Mouse (Mus musculus) heart, embryonic 16.5 days (tissue): ENCODE measurements at regions not wholly inside any gene's neighbourhood (a gene's known extent, or its start where the extent isn't known, plus 50 kb on each side); places are given as distances from the start of the nearest gene placed in this dataset.

Experiments
- ATAC-seq: fragments of 200-750 bp; cut with Nextera tagmentation; replicated peaks from 2 replicates; pipeline ENCODE4 v1.8.0; 2017; ENCODE audit warnings: moderate number of reproducible peaks; ENCODE audit not compliant: insufficient read depth, low FRiP score; ENCODE audit errors: extremely low read depth
- H3K27ac ChIP-seq: fragments of 300-500 bp; sonication (generic); 2 replicates; pipeline ENCODE4 v1.5.1; 2014; ENCODE audit warnings: mild to moderate bottlenecking, low read length, control low read depth, moderate library complexity
- H3K27me3 ChIP-seq: fragments of 300-500 bp; sonication (generic); 2 replicates; pipeline ENCODE4 v1.6.1; 2014; ENCODE audit warnings: low read length, mixed read lengths; ENCODE audit not compliant: control insufficient read depth, insufficient read depth
- H3K36me3 ChIP-seq: fragments of 300-500 bp; sonication (generic); 2 replicates; pipeline ENCODE4 v1.6.1; 2014; ENCODE audit not compliant: control insufficient read depth, insufficient read depth
- H3K4me1 ChIP-seq: fragments of 300-500 bp; sonication (generic); 2 replicates; pipeline ENCODE4 v1.6.1; 2014; ENCODE audit warnings: low read length, mixed read lengths; ENCODE audit not compliant: control insufficient read depth, insufficient read depth
- H3K4me2 ChIP-seq: fragments of 300-500 bp; sonication (generic); 2 replicates; pipeline ENCODE4 v1.6.1; 2014; ENCODE audit warnings: low read depth, mild to moderate bottlenecking, control low read depth, low read length
- H3K4me3 ChIP-seq: fragments of 300-500 bp; sonication (generic); 2 replicates; pipeline ENCODE4 v1.5.1; 2014; ENCODE audit warnings: mild to moderate bottlenecking, control low read depth, low read length
- H3K9ac ChIP-seq: fragments of 300-500 bp; sonication (generic); 2 replicates; pipeline ENCODE4 v1.6.1; 2014; ENCODE audit warnings: low read length, control low read depth
- H3K9me3 ChIP-seq: fragments of 300-500 bp; sonication (generic); replicated peaks from 2 replicates; pipeline ENCODE4 v1.6.1; 2016; ENCODE audit warnings: low read length; ENCODE audit not compliant: control insufficient read depth
- WGBS: fragments of 180-500 bp; shearing (Covaris S2); extraction: QIAGEN DNeasy Blood & Tissue Kit; methylation state at CpG from one replicate; pipeline ENCODE4 v1.1.7; 2014; 5-methylcytosine and 5-hydroxymethylcytosine counted together

GRCm38 (mm10) chr13:107619430-107619927, 424.8 kb upstream of the Smim15 start:
- no peaks in the 10 kb centered on the region for H3K9me3 ChIP-seq
- peaks cover 5% of the 10 kb centered on the region; the same call in 1 of the 2 replicates for H3K4me1 ChIP-seq
- H3K9ac ChIP-seq: no peak overlapping the region; the same call in 1 of the 2 replicates
- H3K4me3 ChIP-seq: no peak overlapping the region
- ATAC-seq: no peak
- H3K27ac ChIP-seq: no peak overlapping the region
- no peaks in the 10 kb centered on the region for H3K27me3 ChIP-seq
- 24% methylated on average over 9 of the region's 9 CpGs for WGBS
- no peaks in the 10 kb centered on the region for H3K36me3 ChIP-seq
- peak overlapping the region; percentile 14; the same call in 1 of the 2 replicates for H3K4me2 ChIP-seq

DNA sequence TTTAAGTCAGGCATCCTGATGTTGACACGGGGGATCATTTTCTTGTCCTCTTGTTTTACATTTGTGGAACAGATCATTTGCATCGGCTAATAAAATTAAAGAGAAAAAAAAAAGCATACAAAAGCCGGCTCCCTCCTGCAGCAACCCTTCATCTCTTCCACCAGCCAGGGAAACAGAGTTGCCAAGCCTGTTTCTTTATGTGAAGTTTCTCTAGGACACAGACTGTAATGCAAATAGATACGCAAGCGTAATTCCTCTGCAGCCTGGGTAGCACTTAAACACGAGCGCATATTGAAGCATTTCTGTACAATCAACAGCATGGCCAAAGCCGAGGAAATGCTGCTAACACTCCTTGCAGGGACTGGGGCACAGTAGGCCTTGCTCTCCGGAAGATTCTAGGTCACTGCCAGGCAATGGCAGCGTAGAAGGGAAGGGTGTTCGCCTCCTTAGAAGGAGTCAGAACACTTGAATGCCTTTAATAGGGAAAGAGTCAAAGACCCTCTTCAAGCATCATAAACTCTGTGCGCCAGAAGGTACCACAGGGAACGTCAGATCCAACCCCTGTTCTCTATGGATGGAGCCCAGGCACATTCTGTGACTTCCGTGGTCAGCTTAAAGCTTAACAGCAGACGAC, 425.3 kb upstream of the Smim15 start:
- no peak for ATAC-seq
- H3K4me2 ChIP-seq: peak overlapping the region; percentile 14; the same call in 1 of the 2 replicates
- H3K4me3 ChIP-seq: no peak overlapping the region
- no peaks in the 10 kb centered on the region for H3K36me3 ChIP-seq
- H3K27me3 ChIP-seq: no peaks in the 10 kb centered on the region
- no peak overlapping the region for H3K9ac ChIP-seq
- WGBS: 61% methylated on average over 15 of the region's 15 CpGs
- H3K4me1 ChIP-seq: peaks cover 5% of the 10 kb centered on the region; the same call in 1 of the 2 replicates
- H3K9me3 ChIP-seq: no peaks in the 10 kb centered on the region
- no peak overlapping the region for H3K27ac ChIP-seq

- Histone ChIP-seq H3K9ac (no peak overlapping the region), H3K9me3 (no peaks in the 10 kb centered on the region), H3K4me2 (no peak overlapping the region), H3K36me3 (no peaks in the 10 kb centered on the region), H3K27me3 (no peaks in the 10 kb centered on the region), H3K4me3 (no peak overlapping the region), H3K4me1 (peaks cover 5% of the 10 kb centered on the region; the same call in 1 of the 2 replicates), H3K27ac (no peak overlapping the region)
- WGBS: 60% methylated on average over 8 of the region's 8 CpGs
- ATAC-seq: no peak
Observed at GRCm38 (mm10) chr13:107618369-107618771, 425.9 kb upstream of the Smim15 start.

DNA sequence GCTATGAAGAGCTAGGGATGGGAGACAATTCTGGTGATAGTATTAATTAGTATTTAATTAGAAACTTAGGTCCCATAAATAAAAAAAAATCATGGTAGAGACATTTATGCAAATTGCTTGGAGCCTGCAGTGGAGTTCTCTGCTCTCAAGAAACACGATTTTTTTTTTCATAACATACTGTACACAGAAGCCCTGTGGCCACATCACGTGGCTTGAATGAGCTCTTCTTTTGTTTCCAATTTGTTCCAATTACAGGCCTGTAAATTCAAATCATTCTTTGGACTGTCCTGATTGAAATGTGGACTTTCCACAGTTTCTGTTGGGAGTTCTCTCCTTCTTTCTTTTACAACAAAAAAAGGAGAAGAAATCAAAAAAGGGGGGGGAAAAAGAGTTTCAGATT, 426.7 kb upstream of the Smim15 start:
- no peak overlapping the region for H3K27ac ChIP-seq
- no peaks in the 10 kb centered on the region for H3K27me3 ChIP-seq
- H3K36me3 ChIP-seq: no peaks in the 10 kb centered on the region
- no peaks in the 10 kb centered on the region for H3K9me3 ChIP-seq
- ATAC-seq: no peak
- no peak overlapping the region for H3K9ac ChIP-seq
- peaks cover 5% of the 10 kb centered on the region; the same call in 1 of the 2 replicates for H3K4me1 ChIP-seq
- no peak overlapping the region for H3K4me3 ChIP-seq
- no peak overlapping the region for H3K4me2 ChIP-seq
- WGBS: 74% methylated on average over 2 of the region's 2 CpGs

GRCm38 (mm10) chr13:107616775-107617174, 427.5 kb upstream of the Smim15 start:
- H3K27ac ChIP-seq: no peak overlapping the region
- H3K27me3 ChIP-seq: no peaks in the 10 kb centered on the region
- H3K4me1 ChIP-seq: peaks cover 5% of the 10 kb centered on the region; the same call in 1 of the 2 replicates
- no peaks in the 10 kb centered on the region for H3K36me3 ChIP-seq
- ATAC-seq: no peak
- WGBS: 75% methylated on average over 4 of the region's 4 CpGs
- H3K4me2 ChIP-seq: no peak overlapping the region
- no peak overlapping the region for H3K9ac ChIP-seq
- H3K4me3 ChIP-seq: no peak overlapping the region
- H3K9me3 ChIP-seq: no peaks in the 10 kb centered on the region

DNA sequence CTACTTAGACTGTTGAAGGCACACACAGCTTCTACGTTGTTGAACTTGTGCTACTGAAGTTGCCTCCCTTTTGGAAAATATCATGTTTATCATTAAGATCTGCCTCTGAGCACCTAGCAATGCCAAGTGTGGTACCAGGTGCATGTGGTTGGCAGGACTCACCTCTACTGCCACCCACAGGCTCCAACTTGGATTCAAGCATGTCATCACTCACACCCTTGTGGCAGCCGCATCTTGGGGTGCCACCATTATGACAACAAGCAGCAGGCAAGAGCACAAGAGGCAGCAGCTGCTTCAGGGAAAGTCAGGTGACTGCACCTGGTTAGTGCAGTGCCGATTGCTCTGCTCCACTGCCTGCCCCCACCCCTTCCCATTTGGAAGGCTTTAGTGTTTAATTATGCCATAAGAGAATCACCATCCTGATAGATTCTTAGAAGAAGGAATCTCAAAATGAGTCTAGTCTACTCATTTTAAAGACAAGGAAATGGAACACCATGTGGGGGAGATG, 435.2 kb upstream of the Smim15 start:
- Histone ChIP-seq H3K4me1 (no peaks in the 10 kb centered on the region), H3K9me3 (0 out of 2 replicates have a peak, but pooled peaks cover under 1% of the 10 kb centered on the region), H3K36me3 (no peaks in the 10 kb centered on the region), H3K9ac (no peak overlapping the region), H3K4me2 (no peak overlapping the region), H3K4me3 (no peak overlapping the region), H3K27me3 (no peaks in the 10 kb centered on the region), H3K27ac (no peak overlapping the region)
- 74% methylated on average over 3 of the region's 3 CpGs for WGBS
- no peak for ATAC-seq

GRCm38 (mm10) chr13:107607294-107607693, 437.0 kb upstream of the Smim15 start:
- ATAC-seq: peak; percentile 58
- Histone ChIP-seq H3K9ac (no peak overlapping the region), H3K4me3 (no peak overlapping the region), H3K4me1 (no peaks in the 10 kb centered on the region), H3K4me2 (no peak overlapping the region), H3K9me3 (peaks cover 8% of the 10 kb centered on the region; the same call in 1 of the 2 replicates), H3K36me3 (no peaks in the 10 kb centered on the region), H3K27me3 (no peaks in the 10 kb centered on the region), H3K27ac (no peak overlapping the region)
- WGBS: 49% methylated on average over 4 of the region's 4 CpGs

DNA sequence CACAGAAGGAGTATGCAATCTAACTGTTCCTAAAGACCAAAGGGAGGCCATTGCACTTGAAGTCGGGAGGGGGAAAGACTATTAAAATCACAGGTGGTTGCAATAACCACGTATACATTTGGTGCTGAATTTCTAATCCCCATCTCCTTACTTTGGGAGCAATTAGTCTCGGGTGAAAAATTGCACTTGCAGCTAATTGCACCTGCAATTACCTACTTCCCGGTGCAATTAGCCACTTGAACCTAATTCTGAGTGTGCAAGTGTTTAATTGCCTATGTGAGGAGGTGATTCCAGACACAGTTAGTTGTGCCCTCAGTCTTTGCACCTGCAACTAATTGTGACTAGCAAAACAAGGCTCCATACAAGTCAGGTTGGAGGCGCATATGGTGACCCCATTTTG, 442.1 kb upstream of the Smim15 start:
- Histone ChIP-seq H3K27me3 (no peaks in the 10 kb centered on the region), H3K4me3 (no peak overlapping the region), H3K27ac (no peak overlapping the region), H3K9me3 (peaks cover 8% of the 10 kb centered on the region; the same call in 1 of the 2 replicates), H3K4me2 (no peak overlapping the region), H3K4me1 (no peaks in the 10 kb centered on the region), H3K9ac (no peak overlapping the region), H3K36me3 (no peaks in the 10 kb centered on the region)
- 83% methylated on average over 5 of the region's 5 CpGs for WGBS
- no peak for ATAC-seq

GRCm38 (mm10) chr13:107601132-107601439, 443.2 kb upstream of the Smim15 start:
- 83% methylated on average over 4 of the region's 4 CpGs for WGBS
- Histone ChIP-seq H3K9me3 (peaks cover 8% of the 10 kb centered on the region; the same call in 1 of the 2 replicates), H3K36me3 (no peaks in the 10 kb centered on the region), H3K27me3 (no peaks in the 10 kb centered on the region), H3K9ac (no peak overlapping the region), H3K27ac (no peak overlapping the region), H3K4me1 (no peaks in the 10 kb centered on the region), H3K4me2 (peak overlapping the region; percentile 55; the same call in 1 of the 2 replicates), H3K4me3 (no peak overlapping the region)
- peak; percentile 14; the same call in 1 of the 2 replicates for ATAC-seq
